Mouse (Mus musculus) erythroblast, embryonic 14.5 days (primary cell): ENCODE results near the gene Slc1a3.

Experiments
- GATA1 ChIP-seq: IDR thresholded peaks from 2 replicates; pipeline ENCODE4 v1.6.1; 2012; ENCODE audit warnings: low read length, inconsistent platforms, mixed read lengths
- TAL1 ChIP-seq: IDR thresholded peaks from 3 replicates; pipeline ENCODE4 v1.6.1; 2012; ENCODE audit warnings: low read length, inconsistent platforms, mixed read lengths

DNA sequence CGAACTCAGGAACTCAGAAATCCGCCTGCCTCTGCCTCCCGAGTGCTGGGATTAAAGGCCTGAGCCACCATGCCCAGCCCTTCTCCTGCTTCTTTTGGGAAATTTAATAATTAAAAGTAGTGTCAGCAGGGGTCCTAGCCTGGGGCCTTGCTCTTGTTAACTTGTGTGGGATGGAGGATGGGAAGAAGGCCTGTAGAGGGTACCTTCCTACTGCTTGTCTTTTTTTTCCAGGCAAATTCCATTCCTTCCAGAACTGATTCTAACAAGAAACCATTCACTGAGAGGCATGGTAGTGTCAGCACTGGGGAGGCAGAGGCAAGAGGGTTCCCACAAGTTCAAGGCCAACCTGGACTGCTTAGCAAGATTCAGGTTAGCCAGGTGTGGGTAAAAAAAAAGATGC is 11.2 kb upstream of the Slc1a3 start:
- TF ChIP-seq TAL1 (no peak), GATA1 (no peak)
